Mouse (Mus musculus): ENCODE measurements around the gene Vmn1r36.
"Not testable (repeated sequence)": the region's sequence is repeated elsewhere in the genome, so short reads cannot be mapped to it uniquely, and the experiment has no call there.

Gene Vmn1r36

GRCm38 (mm10) chr6:66719068-66719467, at the start of gene Vmn1r36:
TSS of gene Vmn1r36 (minus strand) at chr6:66719168.
- not testable (repeated sequence) for DNase-seq

DNA sequence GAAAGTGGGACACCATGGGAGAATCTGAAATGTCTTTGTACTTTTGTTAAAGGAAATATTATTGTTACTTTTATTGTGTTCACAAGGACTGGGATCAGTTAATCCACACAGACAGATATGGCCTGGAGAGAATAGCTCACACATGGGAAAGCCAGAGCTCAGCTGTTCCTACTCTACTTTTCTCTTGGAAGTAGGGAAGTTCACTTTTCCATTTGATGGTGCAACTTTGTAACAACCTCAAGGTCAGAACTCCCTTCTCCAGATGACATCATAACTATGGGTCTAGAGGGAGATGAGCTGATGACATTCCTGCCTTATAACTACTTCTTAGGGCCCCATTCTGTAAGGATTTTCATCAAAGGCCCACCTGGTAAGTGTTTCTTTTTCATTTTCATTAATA, 10.1 kb upstream of the Vmn1r36 start, which contains the start of gene Vmn1r37:
Gene Vmn1r37, plus strand, starts transcription at position 301 of the 400 bp plus-strand sequence.
- not testable (repeated sequence) for DNase-seq

DNA sequence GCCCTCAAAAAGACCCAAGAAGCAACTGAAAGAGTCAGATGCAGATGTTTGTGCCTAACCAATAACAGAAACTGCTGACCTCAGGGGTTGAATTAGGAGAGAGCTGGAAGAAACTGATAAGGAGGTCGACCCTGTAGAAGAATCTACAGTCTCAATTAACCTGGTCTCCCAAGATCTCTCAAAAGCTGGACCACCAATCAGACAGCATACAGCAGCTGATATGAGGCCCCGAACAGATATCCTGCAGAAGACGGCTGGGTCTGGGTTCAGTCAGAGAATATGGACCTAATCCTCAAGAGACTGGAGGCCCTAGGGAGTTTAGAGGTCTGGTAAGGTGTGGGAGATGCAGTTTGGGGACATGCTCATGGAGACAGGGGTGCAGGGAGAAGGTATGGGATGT, 5.1 kb downstream of the Vmn1r36 start:
- DNase-seq = no peak

DNA sequence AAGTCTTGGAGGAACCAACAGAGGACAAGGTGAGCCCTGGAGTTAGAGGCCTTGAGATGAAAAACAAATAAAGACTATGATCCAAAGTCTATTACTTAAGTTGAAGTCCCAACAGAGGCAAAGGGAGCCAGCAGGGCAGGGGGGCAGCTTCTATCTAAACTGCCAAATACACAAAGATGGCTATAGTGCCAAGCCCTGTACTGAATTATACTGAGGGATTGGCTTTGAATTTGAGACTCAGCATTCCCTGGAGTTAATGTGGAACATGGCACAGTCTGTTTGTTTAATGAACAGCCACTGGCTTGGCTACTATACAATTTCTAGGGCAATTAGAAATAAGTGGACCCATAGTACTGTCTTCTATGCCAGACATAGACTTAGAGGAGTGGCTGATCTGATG, 10.1 kb downstream of the Vmn1r36 start:
- DNase-seq = no peak

GRCm38 (mm10) chr6:66685806-66686205, 33.2 kb downstream of the Vmn1r36 start, which contains the start of gene Vmn1r35:
TSS of gene Vmn1r35 (minus strand) at chr6:66685906.
- no peak for DNase-seq
